Mouse (Mus musculus) bone marrow macrophage, adult 2 months (primary cell): ENCODE measurements around the gene Zfp334. TPM values are rescaled to one million over a fixed set of nuclear protein-coding genes. Genes with fewer than 3 reads are reported as not detected.

Experiments used
- H3K27ac ChIP-seq: 2 replicates; pipeline ENCODE4 v1.5.1; 2012; ENCODE audit warnings: low read depth, low read length; ENCODE audit not compliant: insufficient read depth
- H3K4me1 ChIP-seq: 2 replicates; pipeline ENCODE4 v1.6.1; 2012; ENCODE audit warnings: low read length; ENCODE audit not compliant: control insufficient read depth, insufficient read depth
- H3K4me3 ChIP-seq: 2 replicates; pipeline ENCODE4 v1.5.1; 2012; ENCODE audit warnings: mild to moderate bottlenecking, low read length, moderate library complexity; ENCODE audit not compliant: insufficient read depth
- CTCF ChIP-seq: IDR thresholded peaks from 2 replicates; pipeline ENCODE4 v1.5.1; 2012; ENCODE audit warnings: low read depth, mild to moderate bottlenecking, low read length, moderate library complexity
- POLR2A ChIP-seq: IDR thresholded peaks from 2 replicates; pipeline ENCODE4 v1.6.1; 2012; ENCODE audit warnings: mild to moderate bottlenecking, low read depth, low read length, borderline replicate concordance
- polyA plus RNA-seq: library from polyadenylated mRNA; stranded (reverse); fragments of >200 nt; gene quantifications from 2 replicates; pipeline ENCODE4 v1.2.4, GENCODE M21; 2012; ENCODE audit not compliant: missing spikeins, insufficient read depth, insufficient read length

Gene Zfp334
- 0.27 and 0.36 TPM in 2 replicates for polyA plus RNA-seq

- Histone ChIP-seq H3K4me3 (peak within 1 kb of the TSS; percentile 58), H3K27ac (no peak within 1 kb of the TSS)
Observed at GRCm38 (mm10) chr2:165387844-165388495, at the start of gene Zfp334. Gene Zfp334, minus strand, starts transcription at chr2:165388259.

GRCm38 (mm10) chr2:165428694-165429093 is 40.6 kb upstream of the Zfp334 start:
- TF ChIP-seq CTCF (no peak), POLR2A (no peak)
- no peak overlapping the region for H3K4me3 ChIP-seq
- H3K27ac ChIP-seq, result no peak overlapping the region
- no peaks in the 10 kb centered on the region for H3K4me1 ChIP-seq

More at GRCm38 (mm10) chr2:165387844-165388495, at the start of gene Zfp334:
- TF ChIP-seq CTCF (no peak), POLR2A (no peak)
- peaks cover 10% of the 10 kb centered on the region for H3K4me1 ChIP-seq

- H3K4me3 ChIP-seq, result no peak overlapping the region
- TF ChIP-seq POLR2A, result no peak
- no peak for TF ChIP-seq CTCF
Observed at GRCm38 (mm10) chr2:165420195-165420594, 32.1 kb upstream of the Zfp334 start.

GRCm38 (mm10) chr2:165419670-165420111 is 31.6 kb upstream of the Zfp334 start:
- TF ChIP-seq POLR2A, result no peak
- no peak for TF ChIP-seq CTCF
- Histone ChIP-seq H3K4me3 (no peak overlapping the region), H3K4me1 (peaks cover 9% of the 10 kb centered on the region), H3K27ac (no peak overlapping the region)

More at GRCm38 (mm10) chr2:165420195-165420594, 32.1 kb upstream of the Zfp334 start:
- Histone ChIP-seq H3K27ac (no peak overlapping the region), H3K4me1 (peaks cover 9% of the 10 kb centered on the region)

- no peak overlapping the region for H3K4me3 ChIP-seq
- no peak for TF ChIP-seq CTCF
- TF ChIP-seq POLR2A, result no peak
- peaks cover 9% of the 10 kb centered on the region for H3K4me1 ChIP-seq
- no peak overlapping the region for H3K27ac ChIP-seq
Observed at GRCm38 (mm10) chr2:165418577-165418976, 30.5 kb upstream of the Zfp334 start.

- H3K4me1 ChIP-seq, result peaks cover 9% of the 10 kb centered on the region
- TF ChIP-seq POLR2A (no peak), CTCF (no peak)
- no peak overlapping the region for H3K27ac ChIP-seq
- H3K4me3 ChIP-seq, result no peak overlapping the region
Observed at GRCm38 (mm10) chr2:165417291-165417690, 29.2 kb upstream of the Zfp334 start.

- TF ChIP-seq POLR2A (no peak), CTCF (no peak)
- no peak overlapping the region for H3K27ac ChIP-seq
- no peak overlapping the region for H3K4me3 ChIP-seq
- H3K4me1 ChIP-seq, result peaks cover 9% of the 10 kb centered on the region
Observed at GRCm38 (mm10) chr2:165415795-165416194, 27.7 kb upstream of the Zfp334 start.

- H3K4me1 ChIP-seq, result peaks cover 9% of the 10 kb centered on the region
- no peak overlapping the region for H3K4me3 ChIP-seq
- no peak overlapping the region for H3K27ac ChIP-seq
- TF ChIP-seq POLR2A, result no peak
- TF ChIP-seq CTCF, result no peak
Observed at GRCm38 (mm10) chr2:165415141-165415721, 27.2 kb upstream of the Zfp334 start.

GRCm38 (mm10) chr2:165414321-165414720 is 26.3 kb upstream of the Zfp334 start:
- Histone ChIP-seq H3K4me3 (no peak overlapping the region), H3K4me1 (peaks cover 7% of the 10 kb centered on the region), H3K27ac (no peak overlapping the region)
- TF ChIP-seq CTCF, result no peak
- TF ChIP-seq POLR2A, result no peak

GRCm38 (mm10) chr2:165413884-165414283 is 25.8 kb upstream of the Zfp334 start:
- H3K4me1 ChIP-seq, result peaks cover 5% of the 10 kb centered on the region
- no peak overlapping the region for H3K4me3 ChIP-seq
- H3K27ac ChIP-seq, result no peak overlapping the region
- TF ChIP-seq POLR2A (no peak), CTCF (no peak)
